Mouse (Mus musculus) effector memory CD4-positive, alpha-beta T cell, adult 5 months (primary cell): ENCODE data around the gene Gm10181. TPM values are rescaled to one million over a fixed set of nuclear protein-coding genes. Genes with fewer than 3 reads are reported as not detected.

Experiments
- polyA plus RNA-seq: library from polyadenylated mRNA; unstranded; fragments of 100-300 nt; shearing (Covaris generic); gene quantifications from one replicate; pipeline ENCODE4 v1.2.1, GENCODE M21; 2017

The Gm10181 gene
- not detected for polyA plus RNA-seq

GRCm38 (mm10) chr9:25089122-25089521 is at the start of gene Gm10181:
Gene Gm10181 (plus strand): TSS chr9:25089422.

Other genes with a start within 250 kb of the Gm10181 start
- 127 TPM for gene Herpud2, start 62.4 kb downstream of the Gm10181 start, polyA plus RNA-seq
- gene Sept7, start 163.0 kb downstream of the Gm10181 start, polyA plus RNA-seq, result 229 TPM